ENCODE assay signal across 21 mouse cellular contexts in the genomic region with DNA sequence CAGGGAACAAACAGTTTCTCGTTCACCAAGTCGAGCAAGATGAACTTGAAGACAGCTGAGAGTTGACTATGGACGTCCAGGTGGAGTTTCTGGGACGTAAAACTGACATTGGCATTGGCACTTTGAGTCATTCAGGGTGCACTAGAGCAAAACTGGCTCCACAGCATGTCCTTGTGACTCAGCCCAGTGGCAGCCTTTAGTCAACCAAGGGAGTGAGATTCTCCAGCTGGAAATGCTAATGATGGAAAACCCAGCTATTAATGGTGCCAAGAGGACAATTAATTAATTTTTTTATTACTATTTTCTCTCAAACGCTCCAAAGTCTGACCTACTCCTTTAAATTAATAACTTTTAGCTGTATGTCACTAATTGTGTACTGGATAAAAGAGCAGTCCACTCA.
DNase-seq lines count a peak whose midpoint lies in the region; ATAC-seq lines count a peak whose summit lies in the region.
"Had no signal": no experiment of that assay in that cellular context is flagged by ENCODE, and none has a peak within 500 bp of the region (broad histone marks: within the 10 kb centered on the region; RNA-seq: fewer than 3 reads in every experiment).

No protein-coding gene starts in this region.

- WGBS in forebrain, embryonic 11.5 days, result 90% methylated on average over 5 of the region's 5 CpGs

- no peaks in the 10 kb centered on the region for H3K36me3 ChIP-seq in forebrain, embryonic 11.5 days (ENCODE audit: control insufficient read depth, insufficient read depth, low read length)
- H3K36me3 ChIP-seq: embryonic facial prominence, embryonic 12.5 days; forebrain, embryonic 12.5 days; heart, embryonic 13.5 days; hindbrain, embryonic 12.5 days had no signal

- H3K4me2 ChIP-seq in forebrain, embryonic 11.5 days (ENCODE audit: low read depth, low read length, severe bottlenecking), result no peak overlapping the region
- H3K4me2 ChIP-seq: embryonic facial prominence, embryonic 12.5 days; forebrain, embryonic 12.5 days; heart, embryonic 13.5 days; hindbrain, embryonic 12.5 days had no signal

- no peaks in the 10 kb centered on the region for H3K27me3 ChIP-seq in forebrain, embryonic 11.5 days (ENCODE audit: control insufficient read depth, insufficient read depth, low read length)
- H3K27me3 ChIP-seq: embryonic facial prominence, embryonic 12.5 days; forebrain, embryonic 12.5 days; heart, embryonic 13.5 days; hindbrain, embryonic 12.5 days had no signal

- H3K27ac ChIP-seq in forebrain, embryonic 11.5 days (ENCODE audit: low read depth, low read length), result no peak overlapping the region
- H3K27ac ChIP-seq: embryonic facial prominence, embryonic 12.5 days; forebrain, embryonic 12.5 days; heart, adult 2 months; heart, embryonic 13.5 days; hindbrain, embryonic 12.5 days had no signal

- no peak for ATAC-seq in forebrain, embryonic 11.5 days (replicated peaks; ENCODE audit: low FRiP score)
- ATAC-seq: forebrain, embryonic 16.5 days; hindbrain, embryonic 16.5 days; intestine, postnatal 0 days had no signal

- no peak overlapping the region for H3K4me3 ChIP-seq in forebrain, embryonic 11.5 days (ENCODE audit: low read depth, low read length)
- H3K4me3 ChIP-seq: embryonic facial prominence, embryonic 12.5 days; forebrain, embryonic 12.5 days; heart, adult 2 months; heart, embryonic 13.5 days; hindbrain, embryonic 12.5 days had no signal

- peak; percentile 40 to 79 for DNase-seq in adrenal gland, adult (ENCODE audit: inconsistent age in 2 of 2, low spot score in 1 of 2)
- no peak for DNase-seq in adrenal gland, postnatal 4 days (ENCODE audit: low spot score in 2 of 2)
- DNase-seq in urinary bladder, postnatal 14 days (ENCODE audit: low spot score), result peak; percentile 20
- no peak for DNase-seq in urinary bladder, adult 18-20 months (ENCODE audit: low spot score in 2 of 2)
- peak; percentile 51 for DNase-seq in adrenal gland, postnatal 14 days
- DNase-seq in layer of hippocampus, postnatal 10 days (ENCODE audit: low spot score in 2 of 2), result no peak
- no peak for DNase-seq in forebrain, embryonic 11.5 days (ENCODE audit: low spot score)
- no peak for DNase-seq in heart, adult 8-10 months (ENCODE audit: low spot score)
- DNase-seq: cerebellum, adult 11-12 months; cerebellum, adult 9-10 months; cerebellum, postnatal 25 days; gastrocnemius, postnatal 10 days; heart, adult 2 months; heart, postnatal 36 days had no signal

- H3K9ac ChIP-seq in forebrain, embryonic 11.5 days (ENCODE audit: low read length), result no peak overlapping the region
- H3K9ac ChIP-seq: embryonic facial prominence, embryonic 12.5 days; forebrain, embryonic 12.5 days; heart, embryonic 13.5 days; hindbrain, embryonic 12.5 days had no signal

- no peaks in the 10 kb centered on the region for H3K9me3 ChIP-seq in forebrain, embryonic 11.5 days (ENCODE audit: control insufficient read depth, low read length)
- H3K9me3 ChIP-seq: embryonic facial prominence, embryonic 12.5 days; forebrain, embryonic 12.5 days; heart, embryonic 13.5 days; hindbrain, embryonic 12.5 days had no signal

- no peaks in the 10 kb centered on the region for H3K4me1 ChIP-seq in forebrain, embryonic 11.5 days (replicated peaks; ENCODE audit: control insufficient read depth, insufficient read depth, low read length)
- H3K4me1 ChIP-seq: embryonic facial prominence, embryonic 12.5 days; forebrain, embryonic 12.5 days; heart, embryonic 13.5 days; hindbrain, embryonic 12.5 days had no signal

Comparison
In these comparisons a context has a peak if more than half of its experiments do, and no peak if none do; other contexts are left out.
1. DNase-seq: peak in adrenal gland, adult (2 of 2), urinary bladder, postnatal 14 days (single experiment) and adrenal gland, postnatal 14 days (single experiment); none in adrenal gland, postnatal 4 days (0 of 2), urinary bladder, adult 18-20 months (0 of 2), layer of hippocampus, postnatal 10 days (0 of 2), forebrain, embryonic 11.5 days (single experiment) and heart, adult 8-10 months (single experiment).